Mouse (Mus musculus) bone marrow macrophage, adult 2 months (primary cell): ENCODE results near the gene Rab3d.

Experiments
- CTCF ChIP-seq: IDR thresholded peaks from 2 replicates; pipeline ENCODE4 v1.5.1; 2012; ENCODE audit warnings: low read depth, mild to moderate bottlenecking, low read length, moderate library complexity
- POLR2A ChIP-seq: IDR thresholded peaks from 2 replicates; pipeline ENCODE4 v1.6.1; 2012; ENCODE audit warnings: mild to moderate bottlenecking, low read depth, low read length, borderline replicate concordance

DNA sequence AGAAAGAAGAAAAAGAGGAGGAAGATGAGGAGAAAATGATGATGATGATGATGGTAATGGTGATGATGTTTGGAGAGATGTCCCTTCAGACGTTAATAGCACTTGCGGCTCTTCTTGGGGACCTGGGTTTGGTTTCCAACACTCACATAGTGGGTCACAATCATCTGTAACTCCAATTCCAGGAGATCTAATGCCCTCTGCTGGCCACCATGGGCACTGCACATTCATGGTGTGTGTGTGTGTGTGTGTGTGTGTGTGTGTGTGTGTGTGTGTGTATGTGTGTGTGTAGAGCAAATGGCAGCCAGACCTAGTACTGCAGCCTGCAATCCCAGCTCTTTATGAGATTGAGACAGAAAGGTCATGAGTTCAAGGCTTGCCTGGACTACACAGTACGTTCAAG, 34.0 kb upstream of the Rab3d start:
- no peak for TF ChIP-seq POLR2A
- TF ChIP-seq CTCF: no peak
